Mouse (Mus musculus): ENCODE measurements at regions not wholly inside any gene's neighbourhood (a gene's known extent, or its start where the extent isn't known, plus 50 kb on each side); places are given as distances from the start of the nearest gene placed in this dataset.
A peak's percentile ranks its signal among the peaks of the same experiment; 100 is the strongest.

DNA sequence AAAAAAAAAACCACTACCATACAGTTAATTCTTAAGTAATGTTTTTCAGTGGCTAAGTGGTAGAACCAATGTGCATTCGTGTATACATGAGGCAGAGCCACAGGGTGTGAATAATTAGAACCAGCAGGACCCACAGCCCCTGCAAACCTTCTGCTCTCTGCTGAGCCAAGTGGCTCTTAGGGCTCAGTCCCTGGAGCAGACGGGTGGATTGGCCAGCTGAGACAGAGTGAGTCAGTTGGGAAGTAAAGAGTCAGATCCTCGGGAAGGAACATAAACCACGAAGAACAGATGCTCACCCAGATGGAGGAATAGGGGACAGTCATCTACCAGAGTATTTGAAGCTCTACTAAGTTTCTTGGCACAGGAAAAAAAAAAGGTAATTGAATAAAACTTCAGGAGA is 293.1 kb downstream of the Basp1 start:
- DNase-seq = no peak

DNA sequence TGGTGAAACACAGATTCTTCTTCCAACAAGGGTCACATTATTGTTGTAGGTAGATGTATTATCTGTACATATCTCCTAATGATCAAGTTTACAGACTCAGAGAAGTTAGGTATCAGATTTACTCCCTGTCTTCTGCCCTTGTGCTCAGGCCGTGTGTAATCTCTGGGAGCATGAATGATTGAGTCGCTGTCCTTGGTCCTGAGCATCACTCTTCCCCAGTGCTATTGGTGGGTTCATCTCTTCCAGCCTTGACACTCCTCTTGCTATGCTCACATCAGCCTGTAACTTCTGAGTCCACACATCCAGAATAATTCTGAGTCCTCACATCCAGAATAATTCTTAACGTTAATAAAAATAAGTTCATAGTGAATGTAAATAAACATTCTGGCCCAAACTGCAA is 295.6 kb downstream of the Basp1 start:
- DNase-seq = peak; percentile 49

DNA sequence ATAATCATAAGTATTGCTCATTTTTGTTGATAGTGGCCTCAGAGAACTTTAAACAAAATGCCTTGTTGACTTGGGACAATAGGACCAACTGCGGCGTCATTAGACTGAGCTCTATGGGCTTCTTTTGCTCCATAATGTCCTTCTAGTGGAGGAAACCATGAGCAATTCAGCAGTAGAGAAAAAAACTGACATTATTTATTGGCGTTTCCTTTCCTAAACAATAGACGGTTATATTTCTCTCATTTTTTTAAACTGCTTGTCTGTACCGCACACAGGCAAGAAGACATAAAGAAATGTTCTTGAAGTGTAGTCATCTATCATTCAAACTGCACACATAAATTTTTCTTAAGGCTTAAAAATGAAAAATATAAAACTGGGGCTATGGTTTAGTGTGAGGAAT is 310.8 kb downstream of the Basp1 start:
- DNase-seq = no peak

DNA sequence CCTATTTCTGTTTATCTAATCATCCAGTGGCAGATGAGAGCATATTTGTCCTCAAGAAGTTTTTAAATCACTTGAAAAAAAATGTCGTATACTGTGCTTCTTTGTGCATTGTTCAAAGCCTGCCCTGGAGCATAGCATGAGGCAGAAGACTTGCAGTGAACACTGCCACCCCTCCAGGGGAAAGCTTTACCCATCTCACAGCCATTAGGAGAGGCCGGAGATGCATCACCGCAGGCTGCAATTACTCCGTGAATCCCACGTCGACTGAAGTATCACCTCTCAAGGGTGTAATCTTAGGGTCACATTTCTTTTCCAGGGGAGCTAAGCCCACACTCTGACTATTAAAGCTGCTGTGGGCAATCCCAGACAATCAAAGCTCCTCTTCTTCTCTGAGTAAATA is 319.8 kb downstream of the Basp1 start:
- DNase-seq = no peak

DNA sequence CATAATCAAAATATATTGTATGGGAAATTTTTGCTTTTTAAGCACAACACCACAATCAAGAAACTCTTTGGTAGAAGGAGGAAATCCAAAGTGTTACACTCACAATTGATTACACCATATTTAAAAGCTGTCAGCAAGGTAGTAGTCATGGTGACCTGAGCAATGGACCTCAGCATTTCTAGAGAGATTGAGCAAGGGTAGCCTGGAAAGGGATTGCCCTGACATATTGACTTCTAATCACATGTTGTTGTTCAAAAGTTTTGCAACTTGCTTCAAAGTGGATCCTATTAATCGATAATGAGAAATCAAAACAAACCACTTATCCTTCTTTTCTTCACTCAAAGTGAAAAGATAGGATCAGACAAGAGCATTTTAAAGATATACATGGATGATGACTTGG is 343.9 kb downstream of the Basp1 start:
- DNase-seq = no peak

DNA sequence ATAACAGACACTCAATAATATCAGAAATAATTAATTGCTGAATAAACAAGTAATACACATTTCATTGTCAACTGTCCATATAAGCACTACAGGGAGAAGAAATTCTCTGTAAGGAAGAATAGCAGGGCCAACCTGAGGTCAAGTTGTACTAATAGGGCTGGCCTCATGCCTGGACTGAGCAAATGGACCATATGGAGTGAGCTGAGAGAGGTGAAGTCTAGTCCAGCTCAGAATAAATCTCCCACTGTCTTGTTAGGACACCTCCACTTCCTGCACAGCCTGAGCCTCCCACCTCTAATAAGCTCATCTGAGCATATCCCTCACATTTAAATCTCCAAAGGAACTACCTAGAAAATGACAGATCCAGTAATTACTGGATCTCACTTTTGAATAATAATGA is 354.2 kb downstream of the Basp1 start:
- DNase-seq = no peak

DNA sequence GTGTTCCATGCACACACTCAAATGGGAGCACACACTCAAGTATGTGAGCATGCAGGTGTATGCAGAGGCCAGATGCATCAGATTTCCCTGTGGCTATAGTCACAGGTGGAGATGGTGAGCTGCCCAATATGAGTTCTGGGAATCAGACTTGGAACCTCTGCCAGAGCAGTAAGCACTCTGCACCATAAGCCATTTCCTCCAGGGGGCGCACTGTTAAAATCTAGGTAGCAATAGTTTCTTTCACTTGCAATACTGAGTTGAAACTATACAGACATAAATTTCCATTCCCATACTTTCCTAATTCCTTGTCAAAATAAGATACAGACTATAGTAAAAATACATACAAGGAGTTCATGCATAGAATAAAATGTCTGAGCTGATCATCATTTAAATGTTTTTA is 365.7 kb downstream of the Basp1 start:
- peak; percentile 62 for DNase-seq

DNA sequence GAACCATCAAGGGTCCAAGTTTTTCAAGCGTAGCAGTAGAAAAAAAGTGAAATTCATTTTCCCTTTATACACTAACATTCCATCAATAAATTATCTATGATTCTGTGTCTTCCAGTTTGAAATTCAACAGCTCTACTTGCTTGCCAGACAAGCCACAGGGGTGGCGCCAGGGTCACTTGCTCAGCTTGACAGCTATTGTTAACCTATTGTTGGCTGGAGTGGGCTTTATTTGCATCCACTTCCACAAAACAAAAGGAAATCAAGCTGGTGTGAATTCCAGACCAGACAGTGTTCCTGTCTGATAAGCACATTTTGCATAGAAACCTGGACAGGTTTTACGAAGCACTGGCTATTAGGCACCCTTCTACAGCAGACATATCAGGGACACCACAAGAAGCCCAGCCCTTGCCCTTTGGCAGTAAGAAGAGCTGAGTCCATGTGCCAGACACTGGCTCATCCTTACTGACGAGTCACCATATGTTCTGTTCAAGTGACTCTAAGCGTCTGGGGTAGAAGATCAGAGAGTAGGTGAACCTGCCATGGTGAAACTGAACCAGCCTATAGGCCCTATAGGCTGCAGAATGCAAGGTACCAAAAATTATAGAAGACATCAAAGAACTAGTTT is 366.9 kb downstream of the Basp1 start:
- no peak for DNase-seq

DNA sequence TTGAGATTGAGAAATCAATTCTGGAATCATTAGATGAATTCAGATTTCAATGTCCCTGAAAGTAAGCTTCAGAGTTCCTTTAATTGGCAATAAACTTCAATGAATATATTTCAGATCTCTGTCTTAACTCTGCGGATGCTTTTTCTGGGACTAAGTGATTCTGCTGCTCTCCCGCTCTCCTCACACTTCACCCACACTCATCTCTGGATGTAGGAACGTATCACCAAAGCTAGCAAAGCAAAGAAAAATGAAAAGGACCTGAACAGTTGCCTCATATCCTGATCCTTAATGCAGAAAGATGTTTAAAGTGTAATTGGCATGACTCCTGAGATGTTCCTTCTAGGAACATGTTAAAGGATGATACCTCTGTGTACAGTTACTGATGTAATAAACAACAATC is 377.3 kb downstream of the Basp1 start:
- no peak for DNase-seq

DNA sequence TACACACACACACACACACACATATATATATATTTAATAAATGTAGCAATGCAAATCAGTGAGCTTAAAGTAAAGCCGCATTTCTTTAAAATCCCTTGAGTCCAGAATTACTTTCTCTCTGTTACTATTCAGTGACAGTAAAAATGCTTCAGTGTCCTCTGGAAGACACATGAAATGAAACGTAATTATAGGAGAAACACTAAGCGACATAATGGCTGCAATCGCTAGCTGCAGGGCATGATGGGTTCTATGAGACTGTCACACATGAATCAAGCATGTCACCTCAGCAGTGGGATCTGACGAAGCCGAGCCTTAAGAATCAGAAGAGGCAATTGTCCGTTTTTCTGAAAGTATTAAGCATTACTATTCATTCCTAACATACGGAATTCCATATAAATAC is 385.7 kb downstream of the Basp1 start:
- DNase-seq = no peak

DNA sequence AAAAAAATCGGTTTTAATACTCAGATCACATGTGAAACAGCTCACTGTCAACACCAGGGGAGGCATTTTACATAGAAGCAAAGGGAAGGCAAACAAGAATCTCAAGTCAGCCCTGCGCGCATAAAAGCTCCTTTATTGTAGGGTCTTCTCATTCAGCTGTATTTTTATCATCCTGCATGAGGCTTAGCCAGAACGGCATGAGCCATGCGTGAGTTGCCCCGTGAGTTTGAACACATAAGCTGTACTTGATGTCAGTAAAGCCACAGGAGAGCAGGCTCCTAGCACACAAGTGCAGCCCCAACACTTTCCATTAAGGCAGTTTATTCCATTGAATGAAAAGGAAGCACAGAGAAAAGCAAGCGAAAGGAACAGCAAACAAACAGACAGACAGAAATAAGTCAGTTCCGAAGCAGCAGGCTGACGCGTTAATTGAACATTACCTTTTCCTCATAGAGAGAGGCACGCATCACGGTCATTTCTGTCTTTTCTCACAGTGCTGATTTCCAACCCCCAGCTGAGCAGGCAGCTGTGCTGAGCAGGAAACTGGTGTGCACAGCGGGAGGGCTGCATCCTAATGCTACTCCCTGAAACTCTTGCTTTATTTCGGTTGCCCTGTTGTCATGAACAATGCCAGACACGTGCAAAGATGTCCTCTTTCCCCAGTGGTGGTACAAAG is 386.6 kb downstream of the Basp1 start:
- DNase-seq = no peak

DNA sequence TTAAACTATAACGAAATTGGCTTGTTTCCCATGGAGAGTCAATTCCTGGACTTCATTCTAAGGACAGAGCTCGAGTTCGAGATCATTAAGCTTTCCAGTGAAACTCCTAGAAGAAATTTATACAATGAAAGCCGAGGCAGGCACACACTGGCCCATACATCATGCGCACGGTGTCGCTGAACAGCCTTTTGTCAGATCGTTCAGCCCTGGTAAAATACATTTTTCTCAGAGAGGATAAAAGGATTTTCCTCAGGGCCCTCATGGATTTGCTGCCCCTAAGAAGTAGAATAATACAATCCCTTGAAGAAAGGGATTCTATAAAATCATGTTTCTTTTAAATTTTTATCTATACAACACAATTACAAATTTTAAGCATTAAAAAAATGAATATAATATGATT is 387.2 kb downstream of the Basp1 start:
- no peak for DNase-seq

DNA sequence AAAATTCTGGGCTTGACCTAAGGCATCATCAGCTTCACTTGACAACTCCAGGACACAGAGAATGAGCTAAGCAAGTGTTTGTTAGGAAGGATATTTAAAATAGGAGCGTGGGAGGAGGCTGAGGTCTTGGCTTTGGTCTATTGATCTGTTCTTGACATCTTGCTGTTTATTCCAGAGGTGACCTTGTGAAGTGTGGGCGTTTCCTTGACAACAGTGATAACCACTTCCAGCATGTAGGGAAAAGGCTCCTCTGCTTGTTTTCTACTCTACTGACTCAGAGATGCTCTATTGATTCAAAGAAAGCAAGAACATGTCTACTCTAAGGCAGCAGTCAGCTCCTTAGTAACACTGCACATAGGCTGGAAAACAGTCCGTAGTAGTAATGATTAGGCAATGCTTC is 392.6 kb downstream of the Basp1 start:
- no peak for DNase-seq

DNA sequence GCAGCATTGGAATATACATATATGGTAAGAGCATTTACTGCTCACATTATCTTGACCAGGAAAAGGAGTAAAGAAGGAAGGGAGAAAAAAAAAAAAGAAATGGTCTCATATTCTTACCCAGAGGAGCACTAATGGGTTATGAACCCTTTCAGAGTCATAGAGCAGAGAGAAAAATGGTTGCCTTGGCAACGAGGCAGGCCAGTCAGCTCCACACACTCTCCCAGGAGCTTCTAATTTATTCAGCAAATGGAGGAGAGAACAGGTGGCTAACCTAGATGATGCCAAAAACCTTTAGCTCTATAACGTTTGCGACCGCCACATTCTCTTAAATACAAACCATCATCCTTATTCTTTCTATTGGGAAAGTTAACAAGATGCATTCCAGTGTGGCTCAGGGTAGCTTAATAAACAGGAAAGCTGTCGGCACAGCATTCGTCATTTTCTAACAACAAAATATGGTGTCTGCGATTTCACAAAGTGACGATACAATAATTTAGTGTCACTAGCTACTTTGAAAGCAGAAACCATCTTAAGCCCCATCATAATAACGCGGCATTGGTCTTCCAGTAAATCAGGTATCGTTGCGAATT is 394.1 kb downstream of the Basp1 start:
- no peak for DNase-seq

DNA sequence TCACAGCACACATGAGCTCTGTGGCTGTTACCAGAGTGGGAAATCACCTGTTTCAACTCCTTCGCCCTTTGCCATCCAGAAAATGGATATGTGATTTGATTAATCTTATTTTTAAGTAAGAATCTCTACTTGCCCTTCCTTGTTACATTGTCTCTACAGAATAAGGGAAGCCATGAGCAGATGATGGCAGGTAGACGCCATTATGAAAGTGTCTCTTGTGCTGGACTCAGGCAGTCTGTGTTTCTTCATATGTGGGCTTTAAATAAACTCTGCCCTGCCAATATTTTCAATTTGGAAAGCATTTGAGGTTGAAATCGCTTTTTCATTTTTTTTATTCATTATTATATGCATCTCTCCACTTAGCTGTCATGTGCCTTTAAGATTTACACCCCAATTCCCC is 394.6 kb downstream of the Basp1 start:
- no peak for DNase-seq

DNA sequence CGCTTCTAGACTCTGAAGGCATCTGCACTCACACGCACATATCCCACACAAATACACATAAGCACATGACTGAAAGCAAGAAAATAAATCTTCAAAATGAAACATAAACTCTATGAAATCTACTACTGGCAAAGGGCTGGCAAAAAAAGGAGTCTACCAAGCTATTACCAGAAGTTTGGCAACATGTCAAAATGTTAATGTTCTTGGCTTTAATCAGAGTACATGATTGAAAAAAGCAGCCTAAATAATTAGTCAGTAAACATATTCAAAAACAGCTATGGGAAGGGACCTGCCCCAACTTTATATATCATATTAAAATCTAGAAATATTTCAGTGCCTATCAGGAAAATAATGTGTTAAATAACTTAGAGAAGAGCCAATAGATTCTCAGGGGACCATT is 405.8 kb downstream of the Basp1 start:
- DNase-seq = no peak

DNA sequence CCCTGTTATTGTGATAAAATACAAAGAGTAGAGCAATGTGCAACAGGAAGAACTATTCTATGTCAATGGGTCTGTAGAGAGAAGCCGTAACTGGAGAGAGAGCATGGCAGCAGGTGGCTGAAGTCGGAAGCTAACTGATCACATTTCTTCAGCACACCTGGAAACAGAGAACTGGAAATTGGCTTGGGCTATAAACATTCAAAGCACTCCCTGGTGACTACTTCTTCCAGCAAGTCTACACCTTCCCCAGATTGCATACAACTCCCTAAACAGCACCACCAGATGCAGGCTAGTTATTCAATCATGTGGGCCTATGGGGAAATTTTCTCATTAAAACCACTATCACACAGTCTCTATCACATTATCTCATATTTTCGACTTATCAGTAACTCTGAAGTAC is 413.4 kb downstream of the Basp1 start:
- DNase-seq = no peak

DNA sequence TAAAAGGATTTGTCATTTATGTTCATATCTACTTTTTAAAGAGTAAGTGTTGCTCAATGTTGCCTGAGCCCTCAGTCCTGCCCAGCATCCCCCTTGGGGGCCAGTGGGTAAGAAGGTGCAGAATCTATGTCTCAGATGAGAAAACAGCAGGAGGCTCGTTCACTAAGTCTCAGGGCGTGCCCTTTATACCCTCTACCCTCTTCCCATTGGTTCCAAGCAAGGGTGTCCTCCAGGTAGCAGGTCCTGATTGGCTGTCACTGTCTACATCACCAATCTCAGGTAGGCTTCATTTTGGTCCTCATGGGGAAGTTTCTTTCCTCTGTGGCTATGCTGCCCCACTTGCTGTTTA is 420.3 kb downstream of the Basp1 start:
- no peak for DNase-seq

DNA sequence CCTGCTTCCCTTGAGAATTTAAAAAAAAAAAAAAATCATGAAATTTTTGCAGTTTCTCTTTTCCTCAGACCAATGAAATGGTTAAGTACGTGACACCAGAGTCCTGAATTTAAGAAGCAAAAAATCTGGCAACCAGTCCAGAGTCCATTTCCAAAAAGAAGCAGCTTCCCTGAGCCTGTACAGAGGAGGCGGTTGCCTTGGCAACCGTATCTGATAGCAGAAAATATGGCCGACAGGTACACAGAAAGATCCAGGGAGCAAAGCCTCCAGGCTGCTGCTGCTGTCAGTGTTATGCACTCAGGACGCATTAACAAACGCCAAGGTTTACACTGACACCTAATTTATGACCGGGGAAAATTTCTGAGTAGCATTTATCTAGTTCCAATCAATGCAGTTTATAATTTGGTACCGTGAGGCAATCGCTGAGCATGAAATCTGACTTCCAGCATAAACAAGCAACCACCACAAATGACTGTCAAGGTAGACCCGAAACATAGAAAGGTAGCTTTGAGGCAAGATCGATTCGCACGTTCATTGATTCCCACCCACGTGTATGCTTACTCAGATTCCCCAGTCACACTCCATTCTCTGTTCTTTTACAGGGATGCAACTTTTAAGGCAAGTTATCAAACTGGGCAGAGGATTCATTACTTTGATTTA is 420.8 kb downstream of the Basp1 start:
- DNase-seq = no peak

DNA sequence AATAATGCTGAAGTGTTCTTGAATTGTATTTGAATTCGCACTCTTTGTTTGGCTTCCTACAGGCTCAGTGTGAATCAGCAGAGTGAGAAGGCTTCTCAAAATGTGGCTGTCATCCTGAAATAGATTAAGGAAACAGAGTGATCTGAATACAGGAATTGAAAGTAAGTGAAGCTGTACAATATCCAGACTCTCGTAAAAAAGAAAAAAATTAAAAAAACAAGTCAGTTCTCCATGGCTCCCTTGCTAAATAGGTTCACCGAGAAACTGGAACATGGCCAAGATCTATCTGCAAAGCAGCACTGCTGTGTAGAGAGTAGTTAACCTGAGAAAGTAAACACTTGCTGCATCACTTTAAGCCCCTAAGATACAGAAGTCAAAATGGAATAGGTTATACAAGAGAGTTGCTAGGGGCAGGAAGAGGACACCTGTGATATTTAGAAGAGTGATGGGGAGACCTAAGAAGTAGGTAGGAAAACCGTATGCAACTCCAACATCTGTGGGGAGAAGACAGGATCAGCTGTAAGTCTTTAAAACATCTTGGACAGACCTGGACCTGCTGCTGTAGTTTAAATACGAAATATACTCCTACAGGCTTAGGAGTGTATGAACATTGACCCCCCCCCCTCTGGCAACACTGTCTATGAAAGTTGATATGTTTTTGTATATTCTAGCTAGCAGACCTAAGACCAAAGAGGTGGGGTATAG is 423.3 kb downstream of the Basp1 start:
- no peak for DNase-seq

DNA sequence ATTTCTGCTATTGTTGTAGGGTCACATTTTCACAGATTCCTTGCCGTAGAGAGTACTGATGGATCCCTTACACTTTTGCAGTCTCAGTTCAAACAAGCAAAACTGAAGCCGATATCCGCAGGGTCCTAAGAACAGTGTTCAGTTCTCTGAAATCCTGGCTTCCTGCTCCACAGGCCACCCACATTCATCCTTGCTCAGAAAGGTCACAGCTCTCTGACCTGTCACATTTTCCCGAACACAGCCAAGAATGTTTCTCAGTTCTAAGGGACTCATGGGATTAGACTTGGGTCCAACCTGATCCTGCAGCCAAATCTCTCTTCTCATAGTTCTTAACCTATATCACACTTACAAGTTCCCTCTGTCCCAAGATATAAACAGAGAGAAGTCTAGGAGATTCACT is 432.7 kb downstream of the Basp1 start:
- no peak for DNase-seq

DNA sequence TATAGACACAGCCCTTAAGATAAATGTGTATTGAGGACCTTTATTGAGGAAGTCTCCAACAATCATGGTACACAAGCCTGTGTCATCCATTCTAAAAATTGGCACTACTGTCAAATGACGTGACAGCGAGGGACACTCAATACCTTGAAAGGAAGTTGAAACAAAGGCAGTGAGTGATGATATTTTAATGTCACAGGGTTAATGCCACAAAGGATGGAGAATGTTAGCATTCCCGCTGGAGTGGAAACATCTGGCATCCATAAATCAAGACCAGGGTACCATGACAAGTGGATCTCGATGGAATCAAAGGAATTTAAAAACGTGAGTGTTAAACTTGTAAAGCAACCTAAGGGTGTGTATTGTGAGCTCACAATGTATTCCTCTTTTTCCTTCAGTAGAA is 441.5 kb downstream of the Basp1 start:
- DNase-seq = no peak

DNA sequence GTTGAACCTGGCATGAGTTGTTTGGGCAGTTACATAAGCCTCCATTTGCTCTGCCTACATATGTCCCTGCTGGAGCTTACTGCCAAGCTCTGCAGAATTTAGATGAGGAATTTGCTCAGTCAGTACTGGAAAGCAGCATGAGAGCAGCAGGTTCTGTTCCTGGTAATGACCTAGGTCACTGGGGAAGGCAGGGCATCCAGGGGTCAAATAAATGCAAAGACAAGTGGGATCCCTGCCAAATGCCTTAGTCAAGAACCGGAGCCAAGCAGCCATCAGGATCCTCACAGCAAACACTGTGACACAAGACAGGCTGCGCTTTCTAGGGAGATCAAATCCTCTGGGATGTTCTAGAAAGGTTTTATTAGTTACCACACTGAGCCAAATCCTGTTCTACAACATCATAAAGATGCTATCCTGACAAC is 444.2 kb downstream of the Basp1 start:
- DNase-seq = peak; percentile 8
